25 mouse cellular contexts compared by ENCODE assay signal in the genomic region with DNA sequence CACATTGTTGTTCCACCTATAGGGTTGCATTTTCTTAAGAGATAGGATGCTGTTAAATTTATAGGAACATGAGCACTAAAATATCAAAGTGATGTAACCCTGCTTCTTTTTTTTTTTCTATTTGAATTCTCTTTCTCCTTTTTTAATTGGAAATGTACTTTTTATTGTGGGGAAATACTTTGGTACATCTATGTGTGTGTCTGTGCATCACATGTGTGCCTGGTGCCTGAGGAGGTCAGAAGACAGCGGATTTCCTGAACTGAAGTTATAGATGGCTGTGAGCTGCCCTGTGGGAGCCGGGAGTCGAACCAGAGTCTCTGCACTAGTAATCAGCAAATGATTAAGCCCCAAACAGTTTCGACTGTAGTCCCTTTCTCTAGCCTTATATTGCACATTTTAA.
"Had no signal": no experiment of that assay in that cellular context is flagged by ENCODE, and none has a peak within 500 bp of the region (broad histone marks: within the 10 kb centered on the region; RNA-seq: fewer than 3 reads in every experiment).

No protein-coding gene starts in this region.

- DNase-seq: cerebellum, postnatal 10 days; cerebellum, postnatal 14 days; cerebellum, postnatal 25 days; cerebellum, postnatal 36 days; embryo, embryonic 11 days; forebrain, postnatal 0 days; gastrocnemius, adult 2 months; gastrocnemius, postnatal 10 days; gastrocnemius, postnatal 14 days; gastrocnemius, postnatal 25 days; gastrocnemius, postnatal 36 days; heart, adult 18-20 months; heart, adult 2 months had no signal

- H3K36me3 ChIP-seq: embryonic facial prominence, embryonic 10.5 days; embryonic facial prominence, embryonic 12.5 days; embryonic facial prominence, embryonic 13.5 days; embryonic facial prominence, embryonic 15.5 days; forebrain, embryonic 10.5 days; forebrain, embryonic 12.5 days; forebrain, embryonic 15.5 days; heart, embryonic 10.5 days had no signal

- H3K4me1 ChIP-seq: embryonic facial prominence, embryonic 10.5 days; embryonic facial prominence, embryonic 12.5 days; embryonic facial prominence, embryonic 13.5 days; embryonic facial prominence, embryonic 15.5 days; forebrain, embryonic 10.5 days; forebrain, embryonic 12.5 days; forebrain, embryonic 13.5 days; forebrain, embryonic 15.5 days had no signal

- H3K4me2 ChIP-seq: embryonic facial prominence, embryonic 12.5 days; embryonic facial prominence, embryonic 13.5 days; embryonic facial prominence, embryonic 15.5 days; forebrain, embryonic 12.5 days; forebrain, embryonic 13.5 days; forebrain, embryonic 15.5 days had no signal

- ATAC-seq: forebrain, embryonic 13.5 days; forebrain, embryonic 14.5 days; forebrain, embryonic 15.5 days; forebrain, embryonic 16.5 days; forebrain, postnatal 0 days had no signal

- H3K9me3 ChIP-seq: embryonic facial prominence, embryonic 10.5 days; embryonic facial prominence, embryonic 12.5 days; embryonic facial prominence, embryonic 13.5 days; embryonic facial prominence, embryonic 15.5 days; forebrain, embryonic 10.5 days; forebrain, embryonic 12.5 days; forebrain, embryonic 13.5 days; forebrain, embryonic 15.5 days; heart, embryonic 10.5 days had no signal

- H3K9ac ChIP-seq: embryonic facial prominence, embryonic 12.5 days; embryonic facial prominence, embryonic 13.5 days; embryonic facial prominence, embryonic 15.5 days; forebrain, embryonic 12.5 days; forebrain, embryonic 13.5 days; forebrain, embryonic 15.5 days; forebrain, postnatal 0 days had no signal

- H3K27ac ChIP-seq: embryonic facial prominence, embryonic 10.5 days; embryonic facial prominence, embryonic 12.5 days; embryonic facial prominence, embryonic 13.5 days; embryonic facial prominence, embryonic 15.5 days; forebrain, embryonic 10.5 days; forebrain, embryonic 12.5 days; forebrain, embryonic 13.5 days; forebrain, embryonic 15.5 days; gastrocnemius, adult 2 months; heart, adult 2 months; heart, embryonic 10.5 days had no signal

- H3K27me3 ChIP-seq: embryonic facial prominence, embryonic 12.5 days; embryonic facial prominence, embryonic 13.5 days; embryonic facial prominence, embryonic 15.5 days; forebrain, embryonic 12.5 days; forebrain, embryonic 13.5 days; forebrain, embryonic 15.5 days had no signal

- H3K4me3 ChIP-seq: embryonic facial prominence, embryonic 10.5 days; embryonic facial prominence, embryonic 12.5 days; embryonic facial prominence, embryonic 13.5 days; embryonic facial prominence, embryonic 15.5 days; erythroblast, embryonic 14.5 days; forebrain, embryonic 10.5 days; forebrain, embryonic 12.5 days; forebrain, embryonic 13.5 days; forebrain, embryonic 15.5 days; gastrocnemius, adult 2 months; heart, adult 2 months; heart, embryonic 10.5 days had no signal
